Mouse (Mus musculus) kidney, postnatal 25 days (tissue): ENCODE data around the gene Crtac1.
A peak's percentile ranks its signal among the peaks of the same experiment; 100 is the strongest.

Experiments used
- DNase-seq, 2 experiments: peaks; one replicate each; pipeline ENCODE4 v3.0.0; 2021; ENCODE audit warnings: mixed read lengths in 2 of 2

Gene Crtac1

DNA sequence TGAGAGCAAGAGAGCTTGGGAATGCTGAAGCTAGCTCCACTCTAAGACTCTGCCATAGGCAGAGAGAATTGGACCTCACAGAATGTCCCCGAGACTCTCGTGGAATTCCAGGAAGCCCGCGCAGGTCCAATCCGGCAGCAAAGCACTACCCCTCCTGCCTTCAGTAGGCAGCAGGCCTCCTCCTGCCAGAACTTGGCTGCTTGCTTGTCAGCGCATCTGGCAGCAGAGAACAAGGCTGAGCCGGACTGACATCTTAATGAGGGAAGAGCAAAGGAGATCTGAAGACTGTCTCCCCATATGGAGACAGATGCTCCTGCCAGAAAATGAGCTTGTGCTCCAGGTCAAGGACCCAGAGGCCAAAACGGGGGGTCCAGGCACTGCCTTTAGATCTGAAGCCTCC is 16.5 kb downstream of the Crtac1 start:
- DNase-seq, result no peak

DNA sequence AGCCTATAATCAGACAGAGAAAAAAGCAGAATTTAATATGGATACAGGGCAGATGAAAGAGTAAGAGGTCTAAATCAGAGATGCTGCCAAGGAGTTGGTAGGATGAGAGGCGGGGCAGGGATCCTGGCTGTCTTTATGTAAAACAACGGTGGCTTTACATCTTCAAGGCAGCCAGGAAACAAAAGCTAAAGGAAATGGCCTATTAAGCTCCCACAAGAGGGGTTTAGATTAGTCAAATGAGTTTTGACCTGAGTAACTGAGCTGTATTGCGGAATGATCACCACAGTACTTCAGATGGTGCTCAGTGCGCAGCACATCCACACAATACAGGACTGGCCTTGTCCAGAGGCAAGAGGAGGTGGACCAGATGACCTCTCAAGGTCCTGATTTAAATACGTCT is 21.7 kb downstream of the Crtac1 start:
- DNase-seq, result no peak

DNA sequence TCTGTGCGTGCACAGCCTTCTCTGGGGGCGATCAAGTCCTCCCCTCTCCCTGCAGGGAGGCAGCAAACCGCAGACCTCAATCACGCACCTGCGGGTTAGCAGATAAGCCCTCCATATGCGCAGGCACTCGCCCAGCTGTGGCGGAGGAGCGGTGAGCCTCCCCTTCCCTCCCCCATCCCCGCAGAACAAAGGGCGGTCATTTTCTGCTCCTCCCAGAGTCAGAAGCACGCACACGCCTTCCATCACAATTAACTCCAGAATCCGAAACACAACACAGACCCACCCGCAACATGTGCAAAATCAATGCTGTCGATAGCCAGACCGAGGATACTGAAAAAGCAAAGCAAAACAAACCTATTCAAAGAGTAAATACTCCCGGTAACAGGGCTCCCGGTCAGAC is 22.4 kb downstream of the Crtac1 start:
- no peak for DNase-seq

DNA sequence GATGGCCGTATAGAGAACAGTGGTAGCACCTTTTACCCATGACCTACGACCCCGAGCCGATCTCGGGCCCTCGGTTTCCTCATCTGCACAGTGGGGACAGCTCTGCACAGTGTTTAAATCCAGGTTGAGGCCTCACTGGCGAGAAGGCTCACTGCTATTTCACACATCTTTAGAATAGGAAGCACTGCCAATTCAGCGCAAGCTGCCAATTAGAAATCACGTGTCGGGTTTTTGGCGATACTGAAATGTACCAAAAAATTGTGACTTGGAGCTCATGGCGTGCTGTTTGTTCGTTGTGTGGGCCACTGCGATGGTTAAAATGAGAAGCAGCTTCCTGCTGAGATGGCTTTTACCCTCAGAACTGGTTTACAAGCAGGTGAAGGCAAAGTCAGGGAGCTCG is 27.2 kb downstream of the Crtac1 start:
- no peak for DNase-seq

DNA sequence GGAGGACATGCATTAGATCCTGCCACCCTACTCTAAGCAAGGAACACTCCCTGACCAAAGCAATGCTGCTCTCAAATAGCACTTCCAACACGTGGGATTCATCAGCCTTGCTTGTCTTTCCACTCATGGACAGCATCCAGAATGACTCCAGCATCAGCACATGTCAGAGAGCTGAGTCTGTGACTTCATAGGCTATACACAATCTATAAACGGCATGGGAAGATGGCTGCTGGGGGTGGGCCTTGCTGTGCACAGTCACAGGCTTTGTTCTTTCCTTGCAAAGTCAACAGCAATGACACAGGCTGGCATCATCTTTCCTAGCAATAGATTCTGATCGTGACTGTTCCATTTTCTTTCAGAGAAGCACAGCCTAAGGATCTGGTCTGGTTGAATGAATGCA is 31.6 kb downstream of the Crtac1 start:
- DNase-seq, result no peak

DNA sequence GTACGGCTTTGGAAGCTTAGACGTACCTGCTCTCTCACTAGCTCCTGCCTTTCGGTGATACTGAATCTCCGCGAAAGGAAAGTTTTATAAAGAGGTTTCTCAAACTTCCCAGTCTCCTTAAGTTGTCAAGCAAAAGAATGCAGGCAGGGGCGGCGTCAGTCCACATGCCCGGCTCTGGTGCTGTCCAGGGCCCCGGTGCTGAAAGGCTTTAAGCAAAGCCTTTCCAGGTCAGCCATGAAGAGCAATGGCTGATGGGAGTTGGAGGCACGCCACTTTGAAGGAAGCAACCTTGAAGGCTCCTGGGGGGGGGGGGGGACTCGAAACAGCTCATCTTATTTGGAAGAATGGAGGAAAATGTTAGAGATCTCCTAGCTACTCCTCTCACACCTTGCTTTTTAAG is 34.3 kb downstream of the Crtac1 start:
- peak; percentile 48 to 56 for DNase-seq

DNA sequence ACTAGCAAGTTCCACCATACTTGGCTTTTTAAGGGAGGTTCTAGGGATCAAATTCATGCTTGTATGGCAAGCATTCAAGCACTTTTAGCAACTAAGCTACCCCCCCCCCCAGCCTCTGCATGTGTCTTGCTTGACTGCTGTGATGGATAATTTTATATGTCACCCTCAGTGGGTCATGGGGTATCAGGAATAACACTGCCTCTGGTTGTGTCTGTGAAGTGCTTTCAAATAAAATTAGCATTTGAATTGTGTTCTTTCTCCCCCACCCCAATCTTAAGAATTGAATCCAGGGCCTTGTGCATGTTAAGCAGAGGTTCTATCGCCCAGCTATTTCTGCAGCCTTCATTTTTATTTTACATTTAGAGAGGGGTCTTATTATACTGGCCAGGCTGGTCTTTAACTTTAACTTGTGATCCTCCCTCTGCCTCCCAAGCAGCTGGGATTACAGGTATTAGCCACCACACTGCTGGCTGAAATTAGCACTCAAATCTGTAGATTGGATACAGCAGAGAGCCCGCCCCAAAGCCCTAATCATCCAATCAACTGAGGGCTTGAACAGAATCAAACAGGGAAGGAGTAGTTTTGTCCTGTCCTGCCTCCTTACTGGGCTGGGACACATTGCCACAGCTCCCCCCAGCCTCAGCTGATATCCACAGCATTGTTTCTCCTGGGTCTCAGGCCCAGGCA is 36.6 kb downstream of the Crtac1 start:
- DNase-seq, result no peak

DNA sequence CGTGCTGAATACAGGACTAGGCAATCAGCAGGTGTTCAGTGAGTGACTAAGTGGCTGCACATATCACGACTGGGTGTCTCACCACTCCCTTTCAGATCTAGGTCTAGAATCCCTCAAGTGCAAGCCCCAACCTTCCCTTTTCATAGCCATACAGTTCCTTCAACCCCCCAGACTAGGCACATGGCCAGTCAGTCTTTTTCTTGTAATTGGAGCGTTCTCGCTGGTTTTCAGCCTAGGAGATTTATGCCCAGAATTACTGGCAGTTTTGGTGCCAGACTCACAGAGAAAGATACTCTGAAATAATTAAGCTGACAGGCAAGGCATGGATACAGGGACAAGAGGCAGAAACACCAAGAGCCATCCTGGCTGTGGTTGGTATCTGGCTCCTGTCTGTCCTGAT is 37.7 kb downstream of the Crtac1 start:
- no peak for DNase-seq

DNA sequence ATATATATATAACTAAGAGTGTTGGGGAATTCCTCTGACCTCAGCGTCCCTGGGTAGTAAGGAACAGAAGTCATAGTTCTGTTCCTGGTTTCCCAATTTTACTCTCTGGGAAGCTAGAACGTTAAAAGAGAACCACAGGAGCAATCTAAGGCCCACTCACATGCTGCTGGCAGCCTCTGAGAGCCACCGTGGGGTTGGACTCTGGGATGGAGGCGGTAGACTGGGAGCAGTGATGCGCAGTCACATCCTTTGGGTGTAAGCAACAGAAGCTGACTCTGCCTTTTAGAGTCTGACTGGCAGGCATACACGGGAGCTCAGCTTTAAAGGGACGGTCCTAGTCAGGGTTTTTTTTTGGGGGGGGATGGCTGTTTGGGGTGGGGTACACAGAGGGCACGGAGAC is 39.5 kb downstream of the Crtac1 start:
- DNase-seq, result no peak

DNA sequence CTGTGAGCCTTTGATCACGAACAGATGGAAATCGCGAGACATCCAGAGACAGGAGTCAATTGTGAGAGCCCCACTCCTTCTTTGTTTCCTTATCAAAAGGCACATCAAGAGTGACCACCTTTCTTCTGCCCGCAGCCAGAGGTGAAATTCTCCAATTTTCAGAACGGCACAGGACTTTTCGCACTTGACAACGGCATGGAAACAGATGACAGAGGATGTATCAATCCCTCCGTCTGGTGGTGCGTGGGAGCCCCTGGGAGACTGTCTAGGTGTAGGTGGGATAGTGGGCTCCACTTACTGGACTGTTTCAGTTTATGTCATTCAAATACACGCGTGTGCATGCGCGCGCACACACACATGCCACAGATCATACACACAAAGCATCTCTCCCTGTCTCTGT is 42.0 kb downstream of the Crtac1 start:
- DNase-seq, result no peak

DNA sequence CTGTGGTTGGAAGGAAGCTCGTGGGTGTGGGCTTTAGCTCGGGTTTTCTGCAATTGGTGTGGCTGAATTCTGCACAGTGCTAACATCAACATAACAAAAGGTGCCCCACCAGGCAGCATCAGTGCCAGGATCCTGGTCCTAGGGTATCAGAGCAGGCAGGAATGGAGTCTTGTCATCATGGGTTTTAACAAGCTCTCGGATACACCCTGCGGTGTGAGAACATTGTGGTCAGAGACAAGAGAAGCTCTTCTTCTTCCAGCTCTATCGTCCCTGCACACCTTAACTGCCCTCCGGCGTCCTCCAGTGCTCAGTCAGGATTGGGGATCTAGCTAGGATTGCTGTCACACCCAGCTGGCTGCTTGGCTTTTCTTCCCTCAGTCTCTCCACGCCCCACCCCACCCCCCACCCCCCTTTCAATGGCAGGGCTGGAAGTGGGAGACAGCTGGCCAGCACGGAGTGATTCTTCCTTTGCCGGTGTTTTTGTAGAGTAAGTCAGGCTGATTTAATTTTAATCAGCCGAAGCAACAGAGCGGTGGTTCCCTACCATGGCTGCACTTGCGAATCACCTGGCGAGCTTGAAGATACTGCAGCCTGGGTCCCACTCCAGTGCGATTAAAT is 46.5 kb downstream of the Crtac1 start:
- DNase-seq, result no peak

DNA sequence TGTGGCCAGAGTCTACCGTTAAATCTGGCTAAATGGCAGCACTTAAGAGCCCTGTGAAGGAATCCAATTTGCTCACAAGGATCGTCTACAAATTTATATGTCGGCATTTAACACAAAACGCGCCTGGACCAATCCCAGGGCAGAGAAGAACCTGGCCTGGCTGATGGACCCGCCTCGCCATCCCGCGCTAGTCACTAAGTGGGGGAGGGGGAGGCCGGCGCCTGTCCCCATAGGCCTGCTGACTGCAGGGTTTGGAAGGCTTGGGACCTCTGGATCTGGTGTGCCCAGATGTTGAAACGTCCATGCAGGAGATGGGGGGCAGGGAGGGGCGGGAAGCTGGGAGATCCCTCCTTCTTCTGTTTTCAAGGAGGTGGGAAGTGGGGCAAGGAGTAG is 50.6 kb downstream of the Crtac1 start:
- DNase-seq, result no peak

DNA sequence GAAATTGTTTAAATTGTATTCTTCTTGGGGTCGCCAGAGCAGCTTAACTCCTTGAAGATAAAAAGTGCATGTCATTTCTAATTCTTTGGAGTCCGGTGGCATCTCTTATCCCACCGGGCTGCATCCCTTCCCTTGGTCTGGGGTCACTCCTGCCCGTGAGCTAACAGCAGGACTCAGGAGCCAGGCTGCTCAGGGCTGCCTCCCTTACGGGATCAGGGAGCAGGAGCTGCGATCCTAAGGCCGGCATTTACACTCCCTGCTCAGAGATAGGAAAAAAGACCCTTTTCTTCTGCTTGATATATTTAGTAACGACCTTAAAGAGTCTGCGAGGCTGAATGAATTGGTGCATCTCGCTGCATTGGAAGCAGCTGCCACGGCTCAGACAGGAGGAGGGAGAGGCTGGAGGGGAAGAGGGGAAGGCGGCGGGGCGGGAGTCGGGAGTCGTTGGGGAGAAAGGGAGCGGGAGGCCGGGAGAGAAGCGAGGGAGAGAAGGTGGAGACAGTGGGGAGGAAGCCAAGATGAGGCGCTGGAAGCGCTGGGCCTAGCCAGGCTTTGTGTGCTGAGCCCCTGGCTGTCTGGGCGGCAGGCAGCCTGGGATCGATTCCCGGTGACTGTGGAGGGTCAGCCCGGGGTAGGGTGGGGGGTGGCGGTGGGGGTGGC is 51.1 kb downstream of the Crtac1 start:
- no peak for DNase-seq

DNA sequence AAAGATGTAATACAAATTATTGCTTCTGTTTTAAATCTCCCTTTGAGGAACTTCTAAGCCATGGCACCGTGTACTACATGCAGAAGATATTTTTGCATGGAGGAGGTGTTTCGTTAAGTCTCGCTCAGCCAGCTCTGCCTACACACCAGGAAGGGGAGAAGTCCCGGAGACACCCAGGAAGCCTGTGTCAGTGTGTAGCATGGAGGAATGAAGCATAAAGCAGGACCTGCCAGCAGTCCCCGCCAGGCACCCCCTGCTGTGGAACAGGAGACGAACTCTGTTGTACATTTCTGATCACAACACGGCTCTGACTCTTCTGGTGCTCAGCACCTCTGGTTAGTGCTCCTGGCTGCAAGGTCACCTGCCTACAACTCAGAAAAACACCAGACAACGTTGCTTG is 51.8 kb downstream of the Crtac1 start:
- no peak for DNase-seq

DNA sequence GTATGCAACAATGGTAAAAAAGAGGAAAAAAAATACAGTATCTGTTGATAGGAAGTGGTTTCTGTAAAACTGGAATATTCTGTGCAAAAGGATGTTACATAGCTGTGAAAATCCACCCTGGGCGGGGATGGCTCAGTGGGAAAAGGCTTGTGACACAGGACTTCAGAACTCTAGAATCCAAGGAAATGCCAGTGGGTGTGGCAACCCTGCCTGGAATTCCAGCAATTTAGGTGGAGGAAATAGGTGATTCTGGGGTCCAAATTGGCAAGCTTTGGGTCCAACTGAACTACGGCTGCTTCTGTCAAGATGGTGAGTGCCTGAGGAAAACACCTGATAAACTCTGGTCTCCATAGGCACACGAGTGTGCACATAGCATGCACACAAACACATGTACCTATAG is 54.4 kb downstream of the Crtac1 start:
- no peak for DNase-seq

DNA sequence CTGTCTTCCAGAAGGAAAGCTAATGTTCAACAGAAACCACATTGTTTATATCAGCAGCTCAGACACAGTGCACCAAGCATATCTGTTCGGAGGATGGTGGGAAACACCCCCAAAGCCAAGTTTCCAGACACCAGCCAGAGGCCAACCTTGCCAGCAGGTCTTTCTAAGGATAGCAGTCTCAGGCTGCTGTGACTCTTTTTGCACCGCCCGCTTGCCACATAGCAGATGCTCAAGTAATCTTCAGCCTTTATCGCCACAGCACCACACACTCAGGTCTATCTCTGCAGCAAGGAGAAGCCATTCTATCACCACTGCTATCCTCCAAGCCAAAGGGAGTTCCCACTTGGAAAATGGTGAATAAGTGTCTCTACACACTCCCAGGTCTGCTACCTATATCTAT is 68.0 kb downstream of the Crtac1 start:
- DNase-seq, result no peak

DNA sequence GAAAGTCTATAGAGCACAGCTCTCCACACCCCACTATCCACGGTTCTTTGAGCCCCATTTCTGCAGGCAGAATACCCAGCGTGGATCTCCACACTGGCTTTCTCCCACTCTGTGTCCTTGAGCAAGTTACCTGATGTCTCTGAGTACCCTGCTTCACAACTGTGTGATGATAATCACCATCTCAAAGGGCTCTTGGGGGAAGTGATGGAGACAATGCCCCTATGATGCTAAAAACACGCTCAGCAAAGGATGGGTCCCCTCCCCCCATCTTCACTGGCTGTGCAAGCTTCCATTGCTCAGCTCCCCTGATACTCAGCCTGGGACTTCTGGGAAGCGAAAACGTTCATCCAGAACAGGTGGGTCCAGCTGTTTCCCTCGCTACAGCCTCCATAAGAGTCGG is 73.2 kb downstream of the Crtac1 start:
- no peak for DNase-seq

DNA sequence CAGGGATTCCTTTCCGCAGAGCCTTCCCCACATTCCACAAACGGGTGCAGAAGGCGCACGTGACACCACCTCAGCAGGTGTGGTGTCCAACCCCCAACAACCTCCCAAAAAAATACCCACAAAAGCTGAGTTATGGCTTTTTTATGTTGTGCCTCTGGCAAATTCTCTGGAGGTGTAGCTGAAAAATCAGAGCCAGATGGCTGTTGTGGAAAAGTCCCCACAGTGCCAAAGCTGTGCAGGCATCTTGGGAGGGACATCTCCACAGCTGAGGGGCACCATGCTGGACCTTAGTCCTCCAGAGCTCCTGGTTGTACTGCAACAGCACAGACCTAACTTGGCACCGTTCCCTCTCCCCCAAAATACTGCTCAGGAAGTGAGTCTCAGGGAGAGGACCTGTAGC is 74.7 kb downstream of the Crtac1 start:
- DNase-seq, result no peak

DNA sequence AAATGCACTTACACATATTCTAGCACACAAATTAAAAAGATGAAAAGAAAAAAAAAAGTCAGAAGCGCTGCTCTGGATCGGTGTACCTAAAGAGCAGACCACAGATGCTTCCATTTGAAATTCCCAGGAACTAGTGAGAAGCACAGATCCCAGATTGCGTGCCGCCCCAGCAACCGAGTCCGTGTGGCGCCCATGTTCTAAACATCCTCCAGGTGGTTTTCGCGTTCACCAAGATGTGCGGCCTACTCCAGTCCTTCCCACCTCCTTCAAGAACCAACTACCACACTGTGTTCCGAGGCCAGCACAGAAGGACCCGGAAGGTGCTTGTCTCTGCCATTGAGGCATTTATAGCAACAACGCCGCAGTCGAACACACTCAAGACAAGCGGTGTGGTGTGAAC is 76.1 kb downstream of the Crtac1 start:
- DNase-seq, result peak in 1 of 2 experiments; percentile 22

DNA sequence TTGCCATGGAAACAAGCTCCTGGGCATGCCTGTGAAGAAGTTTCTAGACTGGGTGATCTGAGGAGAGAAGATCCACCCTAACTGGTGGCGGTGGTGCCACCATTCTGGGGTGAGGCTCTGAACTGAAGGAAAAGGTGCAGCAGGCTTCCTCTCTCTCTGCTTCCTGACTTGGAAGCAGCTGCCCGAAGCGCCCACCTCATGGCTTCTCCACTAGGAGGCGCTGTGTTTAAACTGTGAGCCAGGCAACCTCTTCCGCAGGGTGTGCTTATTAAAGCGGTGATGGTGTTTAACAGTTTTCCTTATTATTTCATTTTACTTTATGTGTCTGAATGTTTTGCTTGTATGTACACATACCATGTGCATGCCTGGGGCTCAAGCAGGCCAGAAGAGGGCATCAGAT is 90.4 kb downstream of the Crtac1 start:
- no peak for DNase-seq

DNA sequence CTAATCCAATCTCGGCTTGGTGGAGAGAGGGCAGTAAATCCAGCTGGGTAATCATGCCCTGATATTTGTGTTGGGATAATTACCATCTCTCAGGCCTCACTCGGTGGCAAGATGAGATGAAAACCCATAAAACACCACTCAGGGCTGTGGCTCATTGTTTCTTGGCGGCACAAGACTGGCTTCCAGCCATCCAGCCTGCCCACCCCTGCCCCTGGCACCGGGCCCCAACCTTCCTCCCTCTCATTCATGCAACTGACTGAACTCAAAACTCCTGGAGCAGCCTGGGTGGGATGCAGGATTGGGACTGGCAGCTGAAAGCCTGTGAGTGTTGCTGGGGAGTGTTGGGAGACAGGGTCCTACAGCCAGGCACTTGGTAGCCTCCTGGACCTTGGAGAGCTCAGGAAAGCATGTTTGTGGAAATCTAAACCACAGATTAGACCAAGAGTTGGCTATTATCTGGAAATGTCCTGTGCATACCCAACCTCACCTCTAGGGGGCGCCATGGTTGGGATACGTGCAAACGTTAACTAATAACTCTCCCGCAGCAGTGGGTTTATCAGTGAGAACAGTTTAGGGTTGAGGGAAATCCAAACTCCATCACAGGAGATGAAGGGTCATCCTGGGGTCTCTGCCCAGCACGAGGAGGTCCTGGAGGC is 99.4 kb downstream of the Crtac1 start:
- DNase-seq, result no peak

DNA sequence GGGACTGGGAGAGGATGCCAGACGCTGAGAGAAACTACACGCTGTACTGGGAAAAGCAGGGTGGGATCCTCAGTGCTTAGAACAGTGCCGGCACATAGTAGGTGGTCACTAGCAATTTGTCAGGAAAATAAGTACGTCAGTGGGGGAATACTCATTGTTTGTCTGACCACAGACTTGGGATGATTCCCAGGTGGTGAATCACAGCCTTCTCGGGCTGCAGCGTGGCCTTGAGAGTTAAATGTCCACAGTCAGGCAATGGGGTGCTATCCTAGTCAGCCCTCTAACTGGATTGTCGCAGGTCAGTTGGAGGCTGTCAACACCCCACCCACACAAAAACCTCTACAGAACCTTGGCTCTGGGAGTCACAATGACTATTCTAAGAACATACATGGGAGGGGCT is 100.1 kb downstream of the Crtac1 start:
- DNase-seq, result no peak

DNA sequence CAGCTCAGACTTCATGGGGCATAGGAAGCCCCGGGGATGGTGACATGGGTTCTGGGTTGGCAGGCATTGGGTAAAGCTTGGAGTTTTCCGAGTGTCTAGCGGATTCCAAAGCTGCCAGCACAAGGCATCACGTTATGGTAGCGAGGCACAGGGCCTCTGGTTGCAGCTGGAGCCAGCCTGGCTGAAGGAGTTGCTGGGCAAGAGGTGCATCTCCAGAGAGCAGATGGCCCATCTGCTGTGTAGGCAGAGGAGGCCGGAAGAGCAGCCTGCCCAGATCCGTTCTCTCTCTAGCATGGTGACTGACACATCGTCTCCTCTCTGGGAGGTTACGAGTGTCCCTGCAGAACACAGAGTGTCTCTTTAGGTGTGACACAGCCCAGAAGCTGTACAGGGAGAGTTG is 103.4 kb downstream of the Crtac1 start:
- no peak for DNase-seq

DNA sequence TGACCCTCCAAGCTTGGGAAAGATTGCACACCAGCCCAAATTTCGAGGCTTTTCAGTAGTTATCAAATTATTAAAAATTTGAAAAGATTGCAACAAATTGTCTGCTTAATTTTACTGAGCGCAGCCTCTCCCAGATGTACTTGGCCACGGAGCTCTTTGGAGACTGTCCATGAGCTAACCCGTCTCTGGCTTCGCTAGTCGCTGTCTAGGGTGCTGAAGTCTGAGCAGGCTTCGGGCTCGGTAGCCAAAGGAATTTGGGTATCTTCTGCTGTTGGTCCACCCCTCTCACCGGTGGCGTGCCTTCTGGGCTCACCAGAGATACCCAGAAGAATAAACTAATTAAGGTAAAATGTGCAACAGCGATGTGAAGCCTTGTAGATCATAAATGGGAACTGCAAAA is 105.7 kb downstream of the Crtac1 start:
- peak; percentile 73 to 78 for DNase-seq
